Mouse (Mus musculus) lung, embryonic 16.5 days (tissue): ENCODE results near the gene Ccdc70. TPM values are rescaled to one million over a fixed set of nuclear protein-coding genes. Genes with fewer than 3 reads are reported as not detected.

ENCODE experiments used
- ATAC-seq: fragments of 200-750 bp; cut with Nextera tagmentation; 2 replicates; pipeline ENCODE4 v1.8.0; 2017; ENCODE audit warnings: low read depth, mild to moderate bottlenecking, moderate library complexity
- H3K27ac ChIP-seq: fragments of 300-500 bp; sonication (generic); 2 replicates; pipeline ENCODE4 v1.5.1; 2014; ENCODE audit warnings: mild to moderate bottlenecking, control low read depth, low read length
- H3K27me3 ChIP-seq: fragments of 300-500 bp; sonication (generic); 2 replicates; pipeline ENCODE4 v1.6.1; 2014; ENCODE audit warnings: low read depth, low read length, mixed read lengths; ENCODE audit not compliant: control insufficient read depth, insufficient read depth
- H3K36me3 ChIP-seq: fragments of 300-500 bp; sonication (generic); 2 replicates; pipeline ENCODE4 v1.6.1; 2014; ENCODE audit warnings: low read length; ENCODE audit not compliant: control insufficient read depth, insufficient read depth
- H3K4me1 ChIP-seq: fragments of 300-500 bp; sonication (generic); replicated peaks from 2 replicates; pipeline ENCODE4 v1.6.1; 2014; ENCODE audit warnings: low read length, mixed read lengths; ENCODE audit not compliant: control insufficient read depth, insufficient read depth
- H3K4me2 ChIP-seq: fragments of 300-500 bp; sonication (generic); 2 replicates; pipeline ENCODE4 v1.6.1; 2014; ENCODE audit warnings: low read depth, low read length, control low read depth
- H3K4me3 ChIP-seq: fragments of 300-500 bp; sonication (generic); 2 replicates; pipeline ENCODE4 v1.5.1; 2014; ENCODE audit warnings: mild to moderate bottlenecking, low read length, control low read depth
- H3K9ac ChIP-seq: fragments of 300-500 bp; sonication (generic); 2 replicates; pipeline ENCODE4 v1.6.1; 2014; ENCODE audit warnings: low read length, control low read depth
- H3K9me3 ChIP-seq: fragments of 300-500 bp; sonication (generic); 2 replicates; pipeline ENCODE4 v1.6.1; 2016; ENCODE audit warnings: low read length; ENCODE audit not compliant: control insufficient read depth
- WGBS: fragments of 180-500 bp; shearing (Covaris S2); extraction: QIAGEN DNeasy Blood & Tissue Kit; methylation state at CpG from one replicate; pipeline ENCODE4 v1.1.7; 2014; 5-methylcytosine and 5-hydroxymethylcytosine counted together
- polyA plus RNA-seq: library from polyadenylated mRNA; unstranded; fragments of >200 nt; fragmentation: Nextera tagmentation; extraction: Ambion mirVana; gene quantifications from 2 replicates; pipeline ENCODE4 v1.2.1, GENCODE M21; 2015

Gene Ccdc70
- polyA plus RNA-seq, 1 experiment from 2014 or later, result not detected

DNA sequence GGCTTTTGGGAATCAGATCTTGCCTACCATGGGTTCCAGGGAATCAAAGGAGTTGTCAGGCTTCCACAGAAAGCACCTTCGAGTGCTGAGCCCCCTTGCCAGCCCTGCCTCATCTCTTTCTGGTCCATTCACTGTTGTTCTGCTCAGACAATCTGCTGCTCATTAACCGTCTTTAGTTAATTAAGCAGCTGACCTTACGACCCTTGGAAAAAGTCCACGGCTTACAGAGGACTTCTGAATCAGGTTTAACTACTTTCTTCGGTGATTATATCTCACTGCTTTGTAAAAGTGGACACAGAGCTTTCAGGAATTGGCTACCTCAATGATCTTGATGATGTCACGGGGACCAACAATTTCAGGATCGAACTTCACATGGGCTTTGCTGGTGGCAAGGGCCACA lies 48.2 kb downstream of the Ccdc70 start:
- 72% methylated on average over 7 of the region's 7 CpGs for WGBS
- H3K4me2 ChIP-seq, result no peak overlapping the region
- no peaks in the 10 kb centered on the region for H3K36me3 ChIP-seq
- H3K4me1 ChIP-seq, result no peaks in the 10 kb centered on the region
- no peak overlapping the region for H3K4me3 ChIP-seq
- H3K9ac ChIP-seq, result no peak overlapping the region
- no peak for ATAC-seq
- no peak overlapping the region for H3K27ac ChIP-seq
- H3K27me3 ChIP-seq, result no peaks in the 10 kb centered on the region
- no peaks in the 10 kb centered on the region for H3K9me3 ChIP-seq

DNA sequence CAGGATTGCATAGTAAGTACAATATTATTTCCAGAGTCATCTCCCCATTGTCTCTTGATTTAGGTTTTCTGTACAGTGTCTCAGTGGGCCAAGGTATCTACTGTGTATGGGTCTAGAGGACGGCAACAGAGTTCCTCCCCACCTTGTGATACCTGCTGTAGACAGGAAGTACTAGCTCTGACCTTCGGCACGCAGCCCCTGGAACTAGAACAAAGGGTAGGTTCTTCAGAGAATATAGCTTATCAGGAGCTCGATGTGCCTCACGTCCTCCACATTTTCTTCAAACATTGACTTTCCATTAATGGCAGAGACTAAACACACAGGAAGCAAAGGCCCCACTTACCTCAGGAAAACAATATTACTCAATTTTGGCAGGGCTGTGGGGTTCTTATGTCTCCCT lies 49.9 kb downstream of the Ccdc70 start:
- no peak; the same call in 1 of the 2 replicates for ATAC-seq
- no peak overlapping the region for H3K4me2 ChIP-seq
- H3K4me1 ChIP-seq, result no peaks in the 10 kb centered on the region
- H3K9ac ChIP-seq, result no peak overlapping the region
- H3K27me3 ChIP-seq, result no peaks in the 10 kb centered on the region
- no peak overlapping the region for H3K4me3 ChIP-seq
- H3K27ac ChIP-seq, result no peak overlapping the region
- no peaks in the 10 kb centered on the region for H3K9me3 ChIP-seq
- no peaks in the 10 kb centered on the region for H3K36me3 ChIP-seq
- WGBS, result 46% methylated on average over 5 of the region's 5 CpGs

DNA sequence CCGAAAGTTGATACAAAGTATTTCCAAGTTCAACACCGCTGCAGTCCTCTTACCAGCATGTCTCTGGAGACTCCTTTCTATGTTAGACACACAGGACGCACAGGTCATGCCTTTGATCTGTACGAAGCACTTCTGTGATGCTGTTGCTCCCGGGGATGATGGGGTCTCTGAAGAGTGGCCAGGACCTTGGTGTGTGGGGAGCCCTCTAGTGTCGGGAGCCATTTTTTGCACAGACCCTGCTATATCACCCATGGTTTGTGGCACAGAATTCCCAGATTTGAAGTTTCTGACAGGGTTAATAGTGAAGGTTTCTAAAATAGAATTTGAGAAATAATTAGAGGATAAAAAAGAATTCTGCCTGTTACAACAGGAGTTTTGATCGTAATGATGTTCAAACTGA lies 52.7 kb downstream of the Ccdc70 start:
- H3K4me2 ChIP-seq, result no peak overlapping the region
- H3K9ac ChIP-seq, result no peak overlapping the region
- H3K27me3 ChIP-seq, result no peaks in the 10 kb centered on the region
- no peak for ATAC-seq
- 44% methylated on average over 7 of the region's 7 CpGs for WGBS
- no peaks in the 10 kb centered on the region for H3K4me1 ChIP-seq
- no peaks in the 10 kb centered on the region for H3K36me3 ChIP-seq
- no peak overlapping the region for H3K4me3 ChIP-seq
- H3K9me3 ChIP-seq, result no peaks in the 10 kb centered on the region
- H3K27ac ChIP-seq, result no peak overlapping the region

Other genes starting within 250 kb of the Ccdc70 start
- not detected in 2 replicates for gene Defa24, start 235.3 kb upstream of the Ccdc70 start, polyA plus RNA-seq
- gene Defb50, start 146.2 kb upstream of the Ccdc70 start, polyA plus RNA-seq, result not detected in 2 replicates
- gene Defb2, start 129.8 kb upstream of the Ccdc70 start, polyA plus RNA-seq, result not detected in 2 replicates
- gene Defb10, start 110.9 kb upstream of the Ccdc70 start, polyA plus RNA-seq, result not detected in 2 replicates
- gene Defb9, start 84.4 kb upstream of the Ccdc70 start, polyA plus RNA-seq, result not detected in 2 replicates
- not detected in 2 replicates for gene Defb11, start 63.4 kb upstream of the Ccdc70 start, polyA plus RNA-seq
- not detected in 2 replicates for gene Defb15, start 37.1 kb upstream of the Ccdc70 start, polyA plus RNA-seq
- not detected in 2 replicates for gene Defb35, start 31.4 kb upstream of the Ccdc70 start, polyA plus RNA-seq
- gene Defb13, start 23.0 kb upstream of the Ccdc70 start, polyA plus RNA-seq, result not detected in 2 replicates
- not detected in 2 replicates for gene Fam90a1a, start 11.1 kb upstream of the Ccdc70 start, polyA plus RNA-seq
- gene Atp7b, start 90.5 kb downstream of the Ccdc70 start, polyA plus RNA-seq, result 2.6 and 3.0 TPM in 2 replicates
- 27.9 and 30.1 TPM in 2 replicates for gene Alg11, start 90.9 kb downstream of the Ccdc70 start, polyA plus RNA-seq
- 2.0 and 3.1 TPM in 2 replicates for gene Nek5, start 155.3 kb downstream of the Ccdc70 start, polyA plus RNA-seq
- 5.1 and 5.6 TPM in 2 replicates for gene Nek3, start 196.7 kb downstream of the Ccdc70 start, polyA plus RNA-seq
- gene Ckap2, start 216.0 kb downstream of the Ccdc70 start, polyA plus RNA-seq, result 55.0 and 55.5 TPM in 2 replicates
- 47.0 and 47.3 TPM in 2 replicates for gene Vps36, start 223.0 kb downstream of the Ccdc70 start, polyA plus RNA-seq